Mouse (Mus musculus) liver, embryonic 13.5 days (tissue): ENCODE results near the gene Lum. TPM values are rescaled to one million over a fixed set of nuclear protein-coding genes. Genes with fewer than 3 reads are reported as not detected.

ENCODE experiments used
- ATAC-seq: fragments of 200-750 bp; cut with Nextera tagmentation; 2 replicates; pipeline ENCODE4 v1.8.0; 2017; ENCODE audit warnings: low read depth, mild to moderate bottlenecking, moderate number of reproducible peaks, moderate library complexity
- DNase-seq: peaks from one replicate; pipeline ENCODE4 v3.0.0; 2022
- H3K27ac ChIP-seq: fragments of 300-500 bp; sonication (generic); 2 replicates; pipeline ENCODE4 v1.5.1; 2015; ENCODE audit warnings: moderate library complexity, mild to moderate bottlenecking, inconsistent platforms
- H3K27me3 ChIP-seq: fragments of 300-500 bp; sonication (generic); 2 replicates; pipeline ENCODE4 v1.6.1; 2015; ENCODE audit warnings: mild to moderate bottlenecking, inconsistent platforms
- H3K36me3 ChIP-seq: fragments of 300-500 bp; sonication (generic); 2 replicates; pipeline ENCODE4 v1.6.1; 2015; ENCODE audit warnings: mild to moderate bottlenecking, inconsistent platforms
- H3K4me1 ChIP-seq: fragments of 300-500 bp; sonication (generic); replicated peaks from 2 replicates; pipeline ENCODE4 v1.6.1; 2015; ENCODE audit warnings: inconsistent platforms
- H3K4me2 ChIP-seq: fragments of 300-500 bp; sonication (generic); 2 replicates; pipeline ENCODE4 v1.6.1; 2015; ENCODE audit warnings: inconsistent platforms, mild to moderate bottlenecking, moderate library complexity
- H3K4me3 ChIP-seq: fragments of 300-500 bp; sonication (generic); replicated peaks from 2 replicates; pipeline ENCODE4 v1.5.1; 2015; ENCODE audit warnings: mild to moderate bottlenecking, inconsistent platforms
- H3K9ac ChIP-seq: fragments of 300-500 bp; sonication (generic); 2 replicates; pipeline ENCODE4 v1.6.1; 2015; ENCODE audit warnings: mild to moderate bottlenecking, inconsistent platforms
- H3K9me3 ChIP-seq: fragments of 300-500 bp; sonication (generic); replicated peaks from 2 replicates; pipeline ENCODE4 v1.6.1; 2016; ENCODE audit warnings: inconsistent platforms
- WGBS: fragments of 180-500 bp; shearing (Covaris S2); methylation state at CpG from one replicate; pipeline ENCODE4 v1.1.7; 2015; ENCODE audit not compliant: insufficient replicate concordance; 5-methylcytosine and 5-hydroxymethylcytosine counted together
- polyA plus RNA-seq: library from polyadenylated mRNA; unstranded; fragments of >200 nt; fragmentation: Nextera tagmentation; extraction: Ambion mirVana; gene quantifications from 2 replicates; pipeline ENCODE4 v1.2.1, GENCODE M21; 2015

Lum gene
- polyA plus RNA-seq, result 41.7 and 45.6 TPM in 2 replicates

- DNase-seq (no peak), ATAC-seq (no peak)
- no peaks in the 10 kb centered on the region for H3K36me3 ChIP-seq
- WGBS, result 61% methylated on average over 10 of the region's 10 CpGs
- H3K4me1 ChIP-seq, result no peaks in the 10 kb centered on the region
- no peak within 1 kb of the TSS for H3K27ac ChIP-seq
- H3K4me3 ChIP-seq, result no peak within 1 kb of the TSS
- no peaks in the 10 kb centered on the region for H3K27me3 ChIP-seq
- H3K9me3 ChIP-seq, result no peaks in the 10 kb centered on the region
- no peak within 1 kb of the TSS for H3K9ac ChIP-seq
- no peak within 1 kb of the TSS for H3K4me2 ChIP-seq
Observed at GRCm38 (mm10) chr10:97564957-97565856, at the start of gene Lum. Lum (plus strand) TSS chr10:97565128.

- no peak overlapping the region for H3K9ac ChIP-seq
- ATAC-seq (no peak), DNase-seq (no peak)
- WGBS, result 65% methylated on average over 3 of the region's 3 CpGs
- no peaks in the 10 kb centered on the region for H3K4me1 ChIP-seq
- no peaks in the 10 kb centered on the region for H3K36me3 ChIP-seq
- H3K9me3 ChIP-seq, result no peaks in the 10 kb centered on the region
- H3K4me2 ChIP-seq, result no peak overlapping the region
- H3K27ac ChIP-seq, result no peak overlapping the region
- H3K4me3 ChIP-seq, result no peak overlapping the region
- no peaks in the 10 kb centered on the region for H3K27me3 ChIP-seq
Observed at GRCm38 (mm10) chr10:97523366-97523765, 41.6 kb upstream of the Lum start.

- ATAC-seq, result no peak
Observed at GRCm38 (mm10) chr10:97535697-97536096, 29.2 kb upstream of the Lum start.

GRCm38 (mm10) chr10:97536921-97537320 lies 28.0 kb upstream of the Lum start:
- H3K4me2 ChIP-seq, result no peak overlapping the region
- DNase-seq (no peak), ATAC-seq (no peak)
- H3K27me3 ChIP-seq, result no peaks in the 10 kb centered on the region
- H3K27ac ChIP-seq, result no peak overlapping the region
- H3K4me1 ChIP-seq, result no peaks in the 10 kb centered on the region
- no peaks in the 10 kb centered on the region for H3K36me3 ChIP-seq
- H3K9ac ChIP-seq, result no peak overlapping the region
- 52% methylated on average over 2 of the region's 2 CpGs for WGBS
- no peak overlapping the region for H3K4me3 ChIP-seq
- no peaks in the 10 kb centered on the region for H3K9me3 ChIP-seq

More at GRCm38 (mm10) chr10:97535697-97536096, 29.2 kb upstream of the Lum start:
- Histone ChIP-seq H3K36me3 (no peaks in the 10 kb centered on the region), H3K4me2 (no peak overlapping the region), H3K4me3 (no peak overlapping the region), H3K4me1 (no peaks in the 10 kb centered on the region), H3K27me3 (no peaks in the 10 kb centered on the region), H3K27ac (no peak overlapping the region), H3K9ac (no peak overlapping the region), H3K9me3 (no peaks in the 10 kb centered on the region)
- WGBS, result 57% methylated on average over 4 of the region's 4 CpGs
- no peak for DNase-seq

- Histone ChIP-seq H3K9ac (no peak overlapping the region), H3K4me2 (no peak overlapping the region), H3K4me1 (no peaks in the 10 kb centered on the region), H3K27me3 (no peaks in the 10 kb centered on the region), H3K36me3 (no peaks in the 10 kb centered on the region), H3K9me3 (no peaks in the 10 kb centered on the region), H3K4me3 (no peak overlapping the region), H3K27ac (no peak overlapping the region)
- DNase-seq, result no peak
- ATAC-seq, result no peak
- 78% methylated on average over 4 of the region's 4 CpGs for WGBS
Observed at GRCm38 (mm10) chr10:97538202-97538601, 26.7 kb upstream of the Lum start.

GRCm38 (mm10) chr10:97547740-97548139 lies 17.2 kb upstream of the Lum start:
- Histone ChIP-seq H3K27me3 (no peaks in the 10 kb centered on the region), H3K27ac (no peak overlapping the region), H3K4me1 (no peaks in the 10 kb centered on the region), H3K9me3 (no peaks in the 10 kb centered on the region), H3K4me3 (no peak overlapping the region), H3K9ac (no peak overlapping the region), H3K4me2 (no peak overlapping the region), H3K36me3 (no peaks in the 10 kb centered on the region)
- DNase-seq (no peak), ATAC-seq (no peak)
- WGBS, result 32% methylated on average over 1 of the region's 1 CpGs

- no peak overlapping the region for H3K9ac ChIP-seq
- H3K4me2 ChIP-seq, result no peak overlapping the region
- no peaks in the 10 kb centered on the region for H3K9me3 ChIP-seq
- DNase-seq (no peak), ATAC-seq (no peak)
- H3K36me3 ChIP-seq, result no peaks in the 10 kb centered on the region
- WGBS, result 59% methylated on average over 8 of the region's 8 CpGs
- no peak overlapping the region for H3K27ac ChIP-seq
- no peaks in the 10 kb centered on the region for H3K27me3 ChIP-seq
- no peaks in the 10 kb centered on the region for H3K4me1 ChIP-seq
- no peak overlapping the region for H3K4me3 ChIP-seq
Observed at GRCm38 (mm10) chr10:97567489-97568135, 2.7 kb downstream of the Lum start.

- no peak for ATAC-seq
- H3K27ac ChIP-seq, result no peak overlapping the region
- H3K4me2 ChIP-seq, result no peak overlapping the region
- no peaks in the 10 kb centered on the region for H3K36me3 ChIP-seq
- no peak overlapping the region for H3K4me3 ChIP-seq
- no peaks in the 10 kb centered on the region for H3K9me3 ChIP-seq
- 56% methylated on average over 4 of the region's 4 CpGs for WGBS
- no peak for DNase-seq
- no peaks in the 10 kb centered on the region for H3K27me3 ChIP-seq
- no peak overlapping the region for H3K9ac ChIP-seq
- no peaks in the 10 kb centered on the region for H3K4me1 ChIP-seq
Observed at GRCm38 (mm10) chr10:97582543-97583231, 17.8 kb downstream of the Lum start.

GRCm38 (mm10) chr10:97584176-97584575 lies 19.2 kb downstream of the Lum start:
- Histone ChIP-seq H3K4me3 (no peak overlapping the region), H3K27me3 (no peaks in the 10 kb centered on the region), H3K27ac (no peak overlapping the region), H3K4me1 (no peaks in the 10 kb centered on the region), H3K9ac (no peak overlapping the region), H3K9me3 (no peaks in the 10 kb centered on the region), H3K36me3 (no peaks in the 10 kb centered on the region), H3K4me2 (no peak overlapping the region)
- DNase-seq (no peak), ATAC-seq (no peak)
- WGBS, result 53% methylated on average over 3 of the region's 3 CpGs

- no peaks in the 10 kb centered on the region for H3K4me1 ChIP-seq
- H3K27me3 ChIP-seq, result no peaks in the 10 kb centered on the region
- ATAC-seq (no peak), DNase-seq (no peak)
- H3K36me3 ChIP-seq, result no peaks in the 10 kb centered on the region
- WGBS, result 69% methylated on average over 5 of the region's 5 CpGs
- no peak overlapping the region for H3K4me2 ChIP-seq
- H3K27ac ChIP-seq, result no peak overlapping the region
- H3K4me3 ChIP-seq, result no peak overlapping the region
- H3K9ac ChIP-seq, result no peak overlapping the region
- no peaks in the 10 kb centered on the region for H3K9me3 ChIP-seq
Observed at GRCm38 (mm10) chr10:97587159-97587558, 22.2 kb downstream of the Lum start.

- 68% methylated on average over 6 of the region's 6 CpGs for WGBS
- ATAC-seq (no peak), DNase-seq (no peak)
- no peak overlapping the region for H3K4me3 ChIP-seq
- no peak overlapping the region for H3K9ac ChIP-seq
- no peaks in the 10 kb centered on the region for H3K4me1 ChIP-seq
- H3K9me3 ChIP-seq, result no peaks in the 10 kb centered on the region
- no peaks in the 10 kb centered on the region for H3K36me3 ChIP-seq
- no peaks in the 10 kb centered on the region for H3K27me3 ChIP-seq
- H3K4me2 ChIP-seq, result no peak overlapping the region
- H3K27ac ChIP-seq, result no peak overlapping the region
Observed at GRCm38 (mm10) chr10:97589574-97589973, 24.6 kb downstream of the Lum start.
